Mouse (Mus musculus) mouse trophoblast stem cell (cell line): ENCODE results near the gene Srrt.

ENCODE experiments used
- in situ Hi-C, 2 experiments: fragments of 300-500 bp; cut with MseI, MboI; formaldehyde crosslinking; loops; 2 replicates in 1 of 2; 3 replicates in 1 of 2; pipeline ENCODE4 v1.15.1; 2025

The Srrt gene

DNA sequence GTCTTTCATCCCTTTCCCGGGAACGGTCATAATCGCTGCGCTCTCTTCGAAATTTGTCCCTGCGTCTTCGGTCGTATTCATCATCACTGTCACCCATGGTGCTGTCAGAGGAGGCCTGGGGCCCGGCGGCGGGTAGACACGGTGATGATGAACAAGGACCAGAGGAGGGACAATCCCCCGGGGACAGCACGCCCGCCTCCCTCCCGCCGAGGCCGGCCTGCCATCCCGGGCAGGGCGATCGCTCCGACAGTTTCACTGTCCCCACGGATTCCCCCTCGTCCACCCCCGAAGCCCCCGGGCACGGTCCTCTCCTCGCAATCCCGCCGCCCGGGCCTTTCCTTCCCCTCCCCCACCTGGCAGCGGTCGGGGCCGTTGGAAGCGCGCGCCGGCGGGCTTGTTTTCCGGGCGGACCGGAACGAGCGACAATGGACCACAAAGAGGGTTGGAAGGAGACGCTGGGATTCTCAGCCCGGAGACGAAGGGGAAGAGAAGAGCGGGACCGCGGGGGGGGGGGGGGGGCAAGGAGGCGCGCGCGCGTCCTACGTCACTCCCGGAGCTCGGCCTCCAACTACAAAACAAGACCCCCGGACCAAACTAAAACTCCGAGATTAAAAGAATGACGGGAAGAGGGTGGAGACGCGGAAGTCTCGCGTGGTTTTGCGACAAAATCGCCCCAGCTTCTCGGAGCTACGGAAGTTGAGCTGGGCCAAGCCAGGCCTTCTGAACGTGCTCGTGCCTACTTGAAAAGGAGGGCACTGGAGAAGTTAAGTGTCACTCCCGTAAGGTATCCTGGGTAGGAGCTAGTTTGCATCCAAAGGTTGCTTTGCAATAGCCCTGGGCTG is at the start of gene Srrt:
TSS of gene Srrt (minus strand) at position 604 of the 842 bp plus-strand sequence.
- in situ Hi-C loops = no loop called here

DNA sequence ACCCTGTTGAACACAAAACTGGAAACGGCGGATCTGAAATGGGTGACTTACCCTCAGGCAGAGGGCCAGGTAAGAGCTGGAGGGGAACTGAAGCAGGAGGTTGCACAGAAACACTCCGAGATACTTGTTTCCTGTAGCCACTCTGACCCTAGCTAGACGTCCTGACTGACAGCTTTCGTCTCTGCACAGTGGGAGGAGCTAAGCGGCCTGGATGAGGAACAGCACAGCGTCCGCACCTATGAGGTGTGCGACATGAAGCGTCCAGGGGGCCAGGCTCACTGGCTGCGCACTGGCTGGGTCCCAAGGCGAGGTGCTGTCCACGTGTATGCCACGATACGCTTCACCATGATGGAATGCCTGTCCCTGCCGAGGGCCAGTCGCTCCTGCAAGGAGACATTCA is 46.6 kb upstream of the Srrt start:
- in situ Hi-C loops = no loop called here

DNA sequence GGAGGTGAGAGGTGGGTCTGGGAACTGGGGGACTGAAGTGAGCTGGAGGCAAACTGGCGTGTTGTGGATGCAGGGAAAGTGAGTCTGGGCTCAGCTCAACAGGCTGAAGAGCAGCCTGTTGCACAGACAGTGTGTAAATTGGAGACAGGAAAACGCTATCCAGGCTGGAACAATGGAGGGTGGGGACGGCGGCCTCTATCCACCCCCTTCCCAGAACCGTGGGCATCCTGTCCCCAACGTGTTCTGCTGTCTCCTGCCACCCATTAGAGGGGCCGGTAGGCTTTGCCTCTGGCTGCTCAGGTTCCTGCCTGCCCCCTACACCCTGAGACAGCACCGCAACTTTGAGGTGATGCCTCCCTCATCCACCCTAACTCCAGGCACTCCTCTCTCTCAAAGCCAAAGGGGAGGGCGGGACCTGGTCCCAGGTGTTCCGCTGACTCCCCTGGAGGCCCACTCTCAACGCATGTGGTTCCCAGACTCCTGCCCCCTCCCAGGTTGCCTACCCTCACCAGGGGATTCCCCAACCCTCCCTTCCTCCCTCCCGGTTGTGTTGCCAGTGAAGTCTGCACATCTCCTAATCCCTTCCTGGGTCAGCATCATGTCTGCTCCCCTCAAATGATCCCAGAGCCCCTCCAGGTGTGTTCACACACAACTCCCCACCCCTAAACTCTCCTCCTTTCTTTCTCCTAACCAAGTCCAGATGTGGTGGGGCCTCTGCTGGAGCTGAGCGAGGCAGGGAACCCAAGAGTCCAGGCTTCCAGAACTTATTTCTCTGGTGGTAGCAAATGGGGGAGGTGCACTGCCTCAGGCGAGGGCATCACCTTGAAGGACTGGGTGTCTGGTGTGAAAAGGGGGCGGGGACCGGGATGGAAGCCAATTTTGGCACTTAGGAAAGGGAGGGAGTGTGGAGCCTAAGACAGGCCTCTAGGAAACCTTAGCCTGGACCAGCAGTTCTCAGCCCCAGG is 44.8 kb upstream of the Srrt start:
- in situ Hi-C loops = no loop called here

DNA sequence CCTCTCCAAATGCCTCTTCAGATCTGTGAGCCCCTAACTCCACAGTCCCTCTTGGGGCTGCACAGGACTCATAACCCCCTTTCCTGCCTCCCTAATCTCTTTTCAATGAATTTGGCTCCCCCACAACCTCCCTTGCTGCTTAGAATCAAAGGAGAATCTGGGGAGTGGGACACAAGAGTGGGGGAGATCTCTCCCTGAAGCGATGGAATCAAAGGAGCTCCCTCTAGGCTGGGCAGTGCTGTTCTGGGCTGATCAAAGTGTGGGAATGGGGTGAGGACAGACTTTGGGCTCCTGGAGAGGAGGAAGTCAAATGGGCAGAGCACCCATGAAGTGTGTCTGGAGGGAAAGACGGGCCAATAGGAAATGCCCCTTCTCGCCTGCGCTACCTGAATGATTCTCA is 43.9 kb upstream of the Srrt start:
- in situ Hi-C loops = no loop called here

DNA sequence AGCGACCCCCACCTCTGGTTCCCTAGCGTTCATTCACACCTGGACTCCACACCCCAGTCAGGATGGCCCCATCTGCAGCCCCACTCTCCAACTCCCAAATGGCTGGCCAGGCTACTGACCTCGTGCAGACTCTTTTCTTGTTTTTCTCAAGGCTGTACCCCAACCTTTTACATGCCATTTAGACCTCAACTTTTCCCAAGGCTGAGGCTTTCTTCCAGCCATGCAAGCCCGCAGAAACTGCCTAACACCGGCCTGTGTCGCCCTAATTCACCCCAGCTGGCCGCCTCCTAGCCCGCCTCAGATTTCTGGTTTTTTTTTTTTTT is 43.5 kb upstream of the Srrt start:
- in situ Hi-C loops = no loop called here

DNA sequence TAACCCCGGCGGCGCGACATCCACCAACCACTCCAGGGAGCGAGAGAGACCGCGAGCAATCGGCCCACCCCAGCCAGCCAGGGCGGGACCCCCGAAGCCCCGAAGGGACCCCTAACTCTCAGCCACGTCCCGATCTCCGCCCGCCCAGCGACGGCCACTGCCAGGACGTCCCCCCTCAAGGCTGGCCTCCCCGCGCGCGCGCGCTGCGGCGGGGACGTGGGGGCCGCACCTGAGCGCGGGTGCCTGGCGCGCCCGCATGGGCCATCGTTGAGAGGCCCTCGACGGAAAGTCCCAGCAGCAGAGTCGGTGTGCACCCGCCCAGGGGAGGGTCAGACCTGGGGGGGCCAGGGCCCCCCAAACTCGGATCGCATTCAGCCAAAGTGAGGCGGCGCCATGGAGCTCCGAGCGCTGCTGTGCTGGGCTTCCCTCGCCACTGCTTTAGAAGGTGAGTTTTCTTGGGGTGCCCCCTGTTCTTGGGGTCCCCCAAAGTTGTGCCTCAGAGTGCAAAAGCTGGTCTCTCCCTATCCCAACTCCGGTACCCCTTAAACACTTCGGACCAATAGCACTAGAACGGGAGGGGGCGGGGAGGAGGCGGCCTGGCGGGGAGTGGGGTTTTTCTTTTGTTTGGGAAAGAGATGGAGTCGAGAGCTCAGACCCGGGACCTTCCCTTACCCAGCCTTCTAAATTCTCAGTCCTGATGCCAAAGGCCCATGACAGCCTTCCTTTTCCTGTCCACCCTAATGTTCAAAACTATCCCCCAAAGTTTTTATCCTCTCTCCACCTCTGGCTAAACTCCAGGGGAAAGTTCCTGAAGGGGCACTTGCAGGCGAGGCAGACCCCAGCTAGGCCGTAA is 43.0 kb upstream of the Srrt start:
- in situ Hi-C loops = no loop called here

DNA sequence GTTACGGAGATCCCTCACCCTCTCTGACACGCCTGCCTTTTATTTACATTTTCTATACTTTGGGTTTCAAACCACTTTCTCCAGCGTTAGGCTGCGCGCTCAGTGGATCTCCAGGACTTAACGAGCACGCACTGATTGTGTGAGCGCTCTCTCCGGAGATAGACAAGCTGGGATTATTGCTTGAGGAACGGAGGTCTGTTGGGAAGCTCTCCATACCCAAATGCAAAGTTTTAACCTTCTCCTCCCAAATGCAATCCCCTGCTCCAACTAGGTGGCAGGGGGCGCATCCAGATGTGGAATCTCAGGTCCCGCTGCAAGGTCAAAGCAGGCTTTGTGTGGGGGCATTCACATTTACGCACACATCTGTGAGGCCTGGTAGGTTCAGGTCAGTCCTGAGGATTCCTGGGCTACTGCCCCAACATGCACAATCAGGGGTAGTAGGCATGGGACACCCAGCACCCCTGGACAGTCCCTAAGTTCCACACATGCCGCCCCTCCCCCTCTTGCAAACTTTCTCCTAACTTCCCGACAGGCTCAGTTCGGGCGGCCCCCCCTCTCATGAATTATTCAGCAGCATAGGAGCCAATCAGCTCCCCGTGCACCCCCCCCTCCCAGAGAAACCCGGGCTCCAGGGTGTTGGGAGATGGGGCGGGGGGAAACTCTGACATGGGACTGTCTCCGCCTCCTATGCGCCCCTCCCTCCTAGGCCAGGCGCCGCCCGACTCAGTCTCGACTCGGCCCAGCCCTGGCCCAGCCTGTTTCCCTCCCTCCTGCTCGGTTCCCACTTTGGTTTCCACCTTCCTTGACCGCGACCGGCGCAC is 42.1 kb upstream of the Srrt start, which contains the start of gene Ephb4:
TSS of gene Ephb4 (plus strand) at position 726 of the 821 bp plus-strand sequence.
- in situ Hi-C loops = no loop called here

DNA sequence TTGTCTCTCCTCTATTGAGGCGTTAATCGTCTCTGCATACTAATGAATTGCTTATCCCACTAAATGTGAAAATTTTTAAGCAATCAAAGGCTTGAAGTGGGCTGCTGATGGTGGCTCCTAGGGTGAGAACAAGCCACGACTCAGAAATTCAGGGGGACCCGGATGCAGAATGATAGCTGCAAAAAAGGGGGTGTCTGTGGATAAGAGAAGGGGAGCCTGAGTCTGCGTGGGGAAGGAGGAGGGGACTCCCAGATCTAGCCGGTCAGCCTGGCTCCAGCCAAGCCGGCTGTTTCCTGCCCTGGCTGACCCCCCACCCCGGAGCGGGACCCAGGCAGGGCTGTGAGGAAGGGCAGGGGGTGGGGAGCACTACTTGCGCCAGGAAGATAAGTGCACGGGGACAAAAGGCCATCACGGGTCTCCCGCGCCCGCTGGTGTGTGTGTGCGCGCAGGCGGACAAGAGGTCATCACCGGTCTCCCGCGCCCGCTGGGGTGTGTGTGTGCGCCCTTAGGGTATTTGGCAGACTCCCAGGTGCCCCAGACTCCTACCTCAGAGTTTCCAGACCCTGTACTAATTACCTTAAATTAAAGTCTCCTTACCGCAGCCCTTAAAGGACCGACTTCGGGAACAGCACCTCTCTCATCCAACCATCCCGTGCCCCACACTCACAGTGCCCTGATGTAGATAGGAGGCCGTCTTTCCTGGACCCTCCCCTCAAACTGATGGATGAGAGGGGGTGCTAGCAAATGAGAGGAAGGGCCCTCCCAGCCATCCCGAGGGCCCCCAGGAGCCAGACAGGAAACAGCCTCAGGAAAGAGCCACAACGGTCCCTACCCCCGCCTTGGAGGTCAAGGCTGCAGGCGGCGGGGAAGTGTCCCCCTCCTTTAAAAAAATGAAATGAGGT is 41.3 kb upstream of the Srrt start:
- in situ Hi-C loops = no loop called here

DNA sequence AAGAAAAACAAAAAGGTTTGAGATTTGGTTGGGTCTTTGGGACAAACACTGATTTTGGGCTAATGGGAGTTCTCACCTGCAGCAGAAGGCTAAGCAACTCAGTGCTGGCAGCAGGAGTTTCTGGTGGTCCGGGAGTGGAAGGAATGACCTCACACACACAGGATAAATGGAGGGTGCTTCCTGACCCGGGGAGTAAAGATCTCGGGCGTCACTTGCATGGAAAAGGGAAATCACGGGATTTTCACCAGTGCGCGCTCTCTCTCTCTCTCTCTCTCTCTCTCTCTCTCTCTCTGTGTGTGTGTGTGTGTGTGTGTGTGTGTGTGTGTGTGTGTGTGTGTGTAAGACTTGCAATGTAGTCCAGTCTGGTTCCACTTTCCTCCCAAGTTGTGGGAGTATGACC is 40.4 kb upstream of the Srrt start:
- in situ Hi-C loops = no loop called here

DNA sequence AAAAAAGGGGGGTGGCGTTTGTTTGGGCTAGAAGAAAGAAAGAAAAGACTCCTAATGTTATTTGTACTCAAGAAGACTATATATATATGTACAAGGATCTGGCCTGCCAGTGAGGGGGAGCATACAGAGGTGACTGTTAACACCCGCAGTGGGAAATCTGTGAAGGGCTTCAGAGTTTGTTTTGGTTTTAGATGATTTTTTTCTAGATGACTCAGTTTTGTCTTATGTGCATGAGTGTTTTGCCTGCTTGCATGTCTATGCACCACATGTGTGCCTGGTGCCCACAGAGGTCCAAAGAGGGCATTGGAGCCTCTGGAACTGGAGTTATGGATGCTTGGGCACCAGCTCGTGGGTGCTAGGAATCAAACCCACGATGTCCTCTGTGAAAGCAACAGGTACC is 39.5 kb upstream of the Srrt start:
- in situ Hi-C loops = no loop called here

DNA sequence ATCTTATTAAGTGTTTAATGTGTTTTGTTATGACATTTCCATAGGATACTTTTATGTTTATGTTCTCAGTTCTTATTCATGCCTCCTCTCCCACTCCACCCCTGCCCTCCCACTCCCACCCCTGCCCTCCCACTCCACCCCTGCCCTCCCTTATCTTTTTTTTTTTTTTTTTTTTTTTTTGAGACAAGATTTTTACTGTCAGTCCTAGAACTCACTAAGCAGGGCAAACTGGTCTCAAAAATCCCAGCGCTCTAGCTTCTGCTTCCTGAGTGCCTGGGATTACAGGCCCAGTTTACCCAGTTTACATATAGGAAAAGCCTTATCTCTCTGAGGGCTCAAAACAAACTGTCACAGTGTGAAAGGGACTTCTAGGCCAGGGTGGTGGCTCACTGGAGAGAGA is 38.9 kb upstream of the Srrt start:
- in situ Hi-C loops = no loop called here

DNA sequence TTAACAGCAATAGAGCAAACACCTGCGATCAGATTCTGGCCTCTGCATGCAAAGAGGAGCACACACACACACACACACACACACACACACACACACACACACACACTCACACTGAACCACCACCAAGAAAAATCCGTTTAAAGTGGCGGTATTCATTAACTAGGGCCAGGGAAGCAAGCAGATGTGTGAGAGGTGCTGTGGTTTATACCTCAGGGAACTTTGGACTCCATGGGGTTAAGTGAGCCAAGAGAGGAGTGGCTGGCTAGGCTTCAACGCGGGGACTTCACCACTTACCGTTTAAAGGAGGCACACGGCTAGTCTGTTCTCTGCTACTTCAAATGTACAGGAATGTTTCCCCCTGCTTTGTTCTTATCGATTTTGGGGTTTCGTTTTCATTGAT is 38.3 kb upstream of the Srrt start:
- in situ Hi-C loops = no loop called here

DNA sequence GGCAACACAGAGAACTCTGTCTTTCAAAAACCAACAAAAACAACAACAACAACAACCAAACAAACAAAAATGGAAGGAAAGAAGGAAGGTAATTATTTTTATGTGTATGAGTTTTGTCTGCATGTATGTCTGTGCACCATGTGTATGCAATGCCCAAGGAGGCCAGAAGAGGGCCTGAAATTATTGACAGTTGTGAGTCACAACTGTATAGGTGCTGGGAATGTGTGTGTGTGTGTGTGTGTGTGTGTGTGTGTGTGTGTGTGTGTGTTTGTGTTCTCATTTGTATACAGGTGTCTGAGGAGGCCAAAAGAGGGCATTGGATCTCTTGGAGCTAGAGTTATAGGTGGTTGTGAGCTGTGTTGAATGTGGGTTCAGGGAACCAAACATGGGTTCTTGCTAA is 36.4 kb upstream of the Srrt start:
- in situ Hi-C loops = no loop called here

DNA sequence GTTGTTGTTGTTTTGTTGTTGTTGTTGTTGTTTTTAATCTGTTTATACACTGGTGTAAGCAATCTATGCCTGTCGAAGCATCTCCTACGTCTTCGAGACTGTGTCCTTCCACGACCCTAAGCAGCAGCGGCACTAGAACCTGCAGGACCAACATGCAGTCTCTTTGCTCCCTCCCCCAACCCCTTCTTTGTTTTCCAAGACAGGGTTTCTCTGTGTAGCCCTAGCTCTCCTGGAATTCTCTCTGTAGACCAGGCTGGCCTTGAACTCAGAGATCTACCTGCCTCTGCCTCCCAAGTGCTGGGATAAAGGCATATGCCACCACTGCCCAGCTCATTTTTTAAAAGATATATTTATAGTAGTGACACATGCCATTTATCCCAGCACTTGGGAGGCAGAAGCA is 35.9 kb upstream of the Srrt start:
- in situ Hi-C loops = no loop called here

DNA sequence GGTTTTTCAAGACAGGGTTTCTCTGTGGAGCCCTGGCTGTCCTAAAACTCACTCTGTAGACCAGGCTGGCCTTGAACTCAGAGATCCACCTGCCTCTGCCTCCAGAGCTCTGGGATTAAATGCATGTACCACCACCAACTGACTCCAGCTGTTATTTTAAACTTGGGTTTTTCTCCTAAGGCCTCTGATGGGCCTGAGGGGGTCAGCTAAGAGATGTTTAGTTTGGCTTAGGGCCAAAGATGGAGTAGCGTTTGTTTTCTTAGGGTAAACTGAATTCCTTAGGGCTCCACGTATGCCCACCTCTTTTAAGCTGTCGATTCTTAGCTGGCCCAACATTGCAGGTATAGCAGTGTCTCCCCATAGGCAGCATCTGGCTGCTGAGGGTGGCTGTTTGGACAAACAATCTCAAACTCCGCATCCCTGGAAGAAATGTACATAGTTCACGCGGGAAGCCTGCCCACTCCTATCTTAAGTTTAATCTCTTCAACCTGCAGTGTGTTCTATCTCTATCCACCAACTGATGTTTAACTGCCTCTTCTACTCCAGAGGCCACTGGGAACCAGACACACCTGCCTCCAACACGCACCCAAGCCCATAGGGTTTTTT is 35.0 kb upstream of the Srrt start:
- in situ Hi-C loops = no loop called here

DNA sequence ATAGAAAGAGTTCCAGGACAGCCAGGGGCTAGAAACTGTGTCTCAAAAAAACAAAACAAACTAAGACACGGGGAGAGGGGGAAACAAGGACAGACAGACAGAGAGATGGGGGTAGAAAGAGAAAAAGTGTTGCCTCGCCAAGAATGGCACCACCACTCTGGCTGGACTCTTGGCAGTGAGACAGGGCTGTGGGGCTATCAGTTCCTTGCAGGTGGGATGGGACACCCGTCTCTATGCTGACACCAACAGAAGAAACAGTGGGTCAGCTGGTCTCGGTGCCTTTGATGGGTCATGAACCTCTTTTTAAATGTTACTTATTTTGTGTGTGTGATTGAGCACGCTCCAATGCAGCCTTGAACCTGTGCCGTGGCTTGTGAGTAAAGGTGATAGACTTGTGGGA is 32.7 kb upstream of the Srrt start:
- in situ Hi-C loops = no loop called here

DNA sequence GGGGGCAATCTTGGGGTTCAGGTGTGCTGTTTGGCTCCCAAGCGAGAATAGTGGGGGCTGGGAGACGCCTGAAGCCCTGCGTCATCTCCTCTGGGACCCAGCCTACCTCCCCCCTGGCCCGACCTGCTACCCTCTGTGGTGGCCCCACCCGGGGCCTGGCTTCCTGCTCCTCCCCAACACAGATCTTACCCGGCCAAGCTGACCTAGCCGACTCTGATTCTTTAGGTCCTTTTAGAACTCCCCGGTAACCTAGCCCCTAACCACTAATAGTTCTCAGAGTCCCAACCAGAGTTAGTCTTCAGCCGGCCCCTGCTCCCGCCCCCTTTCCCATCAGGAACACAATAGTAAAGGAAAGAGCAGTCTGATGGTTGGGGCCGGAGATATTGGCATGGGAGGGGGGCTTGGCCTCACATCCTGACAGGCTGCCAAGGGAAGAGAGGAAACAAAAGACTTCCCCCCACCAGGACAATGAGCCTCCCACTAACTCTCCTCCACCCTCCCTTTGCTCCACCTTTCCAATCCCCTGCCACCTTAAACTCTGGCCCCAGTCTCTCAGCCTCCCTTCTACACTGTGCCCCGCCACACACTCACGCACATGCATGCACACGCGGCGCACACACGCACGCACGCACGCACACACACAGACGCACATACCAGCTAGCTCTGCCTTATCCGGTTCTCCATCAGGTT is 32.0 kb upstream of the Srrt start:
- in situ Hi-C loops = no loop called here

DNA sequence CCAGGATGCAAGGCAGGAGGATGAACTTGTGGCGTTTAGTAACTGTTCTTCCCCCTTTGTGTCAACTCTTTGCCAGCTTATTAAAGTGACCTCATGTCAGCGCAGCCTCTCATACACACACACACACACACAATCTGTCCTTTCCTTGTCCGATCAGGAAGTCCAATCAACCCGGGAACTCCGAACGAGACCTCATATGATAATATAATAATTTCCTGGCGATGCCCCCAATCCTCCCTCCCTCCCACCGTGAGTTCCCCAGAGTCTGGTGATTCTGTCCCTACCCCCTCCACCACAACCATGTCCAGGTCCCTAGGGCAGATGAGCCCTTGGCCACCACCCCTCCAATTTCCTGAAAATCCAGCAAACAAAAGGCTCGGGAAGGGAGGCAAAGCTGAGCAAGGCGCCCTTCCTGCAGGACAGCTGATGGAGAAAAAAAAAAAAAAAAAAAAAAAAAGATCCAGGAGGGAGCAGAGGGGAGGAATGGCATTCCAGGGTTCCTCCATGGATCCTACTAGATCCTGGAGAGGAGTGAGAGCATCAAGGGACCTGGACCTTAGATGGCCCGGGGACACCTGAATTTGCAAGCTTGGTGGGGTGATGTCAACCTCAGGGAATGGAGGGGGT is 31.3 kb upstream of the Srrt start:
- in situ Hi-C loops = no loop called here
